8 mouse cellular contexts compared by ENCODE assay signal in the genomic region with DNA sequence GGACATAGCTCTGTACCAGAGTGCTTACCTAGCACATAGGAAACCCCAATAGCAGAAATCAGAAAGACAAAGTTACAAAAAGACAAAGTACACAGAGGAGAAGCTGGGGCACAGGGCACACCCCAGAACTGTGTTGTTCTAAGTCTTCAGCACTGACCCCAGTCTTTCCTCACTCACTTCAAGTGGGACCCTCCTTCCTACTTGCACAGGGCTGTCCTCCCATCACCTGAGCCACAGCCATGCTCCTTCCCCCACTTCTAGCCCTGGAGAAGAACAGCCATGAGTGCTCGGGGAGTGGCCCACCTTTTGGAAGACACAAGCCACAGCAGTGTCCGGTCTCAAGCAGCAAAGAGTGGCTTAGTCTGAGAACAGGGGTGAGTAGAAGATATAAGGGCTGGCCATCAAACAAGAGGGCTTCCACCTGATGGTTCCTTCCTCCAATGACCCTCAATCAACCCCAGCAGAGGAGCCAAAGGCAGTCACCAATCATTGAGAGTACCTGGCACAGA. TPM values are rescaled to one million over a fixed set of nuclear protein-coding genes. Genes with fewer than 3 reads are reported as not detected.
DNase-seq lines count a peak whose midpoint lies in the region; ATAC-seq lines count a peak whose summit lies in the region.

A gene (minus strand): TSS at position 459 of the 509 bp plus-strand sequence.

- no peak for DNase-seq in lung, postnatal 4 days
- DNase-seq in heart, postnatal 14 days, result no peak
- DNase-seq in limb, embryonic 11.5 days (ENCODE audit: low spot score), result no peak
- no peak for DNase-seq in thymus, postnatal 36 days

- no peak for ATAC-seq in lung, embryonic 16.5 days (ENCODE audit: low read depth)
- ATAC-seq in embryonic facial prominence, embryonic 12.5 days (ENCODE audit: insufficient number of reproducible peaks, insufficient read depth, low FRiP score, low TSS enrichment), result no peak
- ATAC-seq in limb, embryonic 11.5 days (ENCODE audit: insufficient number of reproducible peaks, low FRiP score, low TSS enrichment, low read depth), result no peak
- no peak for ATAC-seq in neutrophil, adult 5-6 weeks (ENCODE audit: extremely low read depth, insufficient number of reproducible peaks, low FRiP score, poor library complexity, severe bottlenecking)
- no peak for ATAC-seq in cerebellum, adult (ENCODE audit: insufficient number of reproducible peaks, low FRiP score, low TSS enrichment)

- no peaks in the 10 kb centered on the region for H3K4me1 ChIP-seq in lung, embryonic 16.5 days (replicated peaks; ENCODE audit: control insufficient read depth, insufficient read depth, low read length)
- no peaks in the 10 kb centered on the region for H3K4me1 ChIP-seq in embryonic facial prominence, embryonic 12.5 days
- no peaks in the 10 kb centered on the region for H3K4me1 ChIP-seq in limb, embryonic 11.5 days (ENCODE audit: control insufficient read depth, insufficient read depth, low read length)

- no peak within 1 kb of the TSS for H3K4me3 ChIP-seq in lung, embryonic 16.5 days (ENCODE audit: low read length)
- H3K4me3 ChIP-seq in embryonic facial prominence, embryonic 12.5 days, result no peak within 1 kb of the TSS
- no peak within 1 kb of the TSS for H3K4me3 ChIP-seq in limb, embryonic 11.5 days (ENCODE audit: low read depth, low read length)

- intact Hi-C loops in heart, postnatal 14 days (cut with DNase I), result no loop called here

- H3K36me3 ChIP-seq in lung, embryonic 16.5 days (ENCODE audit: control insufficient read depth, insufficient read depth, low read length), result 0 out of 2 replicates have a peak, but pooled peaks cover 3% of the 10 kb centered on the region
- peaks cover 9% of the 10 kb centered on the region for H3K36me3 ChIP-seq in embryonic facial prominence, embryonic 12.5 days
- H3K36me3 ChIP-seq in limb, embryonic 11.5 days (ENCODE audit: control insufficient read depth, insufficient read depth, low read length), result no peaks in the 10 kb centered on the region

- H3K27me3 ChIP-seq in lung, embryonic 16.5 days (ENCODE audit: control insufficient read depth, insufficient read depth, low read depth, low read length), result no peaks in the 10 kb centered on the region
- no peaks in the 10 kb centered on the region for H3K27me3 ChIP-seq in embryonic facial prominence, embryonic 12.5 days
- no peaks in the 10 kb centered on the region for H3K27me3 ChIP-seq in limb, embryonic 11.5 days (ENCODE audit: control insufficient read depth, insufficient read depth, low read length)

- H3K4me2 ChIP-seq in lung, embryonic 16.5 days (ENCODE audit: low read depth, low read length), result no peak within 1 kb of the TSS
- H3K4me2 ChIP-seq in embryonic facial prominence, embryonic 12.5 days (replicated peaks), result no peak within 1 kb of the TSS
- no peak within 1 kb of the TSS for H3K4me2 ChIP-seq in limb, embryonic 11.5 days (ENCODE audit: low read depth, severe bottlenecking)

- H3K9me3 ChIP-seq in lung, embryonic 16.5 days (ENCODE audit: control insufficient read depth, low read length), result no peaks in the 10 kb centered on the region
- H3K9me3 ChIP-seq in embryonic facial prominence, embryonic 12.5 days, result no peaks in the 10 kb centered on the region
- no peaks in the 10 kb centered on the region for H3K9me3 ChIP-seq in limb, embryonic 11.5 days (ENCODE audit: control insufficient read depth, low read length)

- WGBS in lung, embryonic 16.5 days, result 78% methylated on average over 2 of the region's 2 CpGs
- WGBS in embryonic facial prominence, embryonic 12.5 days, result 91% methylated on average over 2 of the region's 2 CpGs
- WGBS in limb, embryonic 11.5 days, result 93% methylated on average over 2 of the region's 2 CpGs

- no peak within 1 kb of the TSS for H3K27ac ChIP-seq in lung, embryonic 16.5 days (ENCODE audit: low read length)
- no peak within 1 kb of the TSS for H3K27ac ChIP-seq in embryonic facial prominence, embryonic 12.5 days
- H3K27ac ChIP-seq in limb, embryonic 11.5 days (replicated peaks; ENCODE audit: low read depth, low read length), result no peak within 1 kb of the TSS

- no peak within 1 kb of the TSS for H3K9ac ChIP-seq in lung, embryonic 16.5 days (ENCODE audit: low read length)
- no peak within 1 kb of the TSS for H3K9ac ChIP-seq in embryonic facial prominence, embryonic 12.5 days
- no peak within 1 kb of the TSS for H3K9ac ChIP-seq in limb, embryonic 11.5 days (ENCODE audit: low read length)

RNA-seq across cellular contexts. Expression of the gene that starts here (rescaled TPM):
- polyA plus RNA-seq in lung, embryonic 16.5 days (2015; fragmentation: Nextera tagmentation; extraction: Ambion mirVana), result 92.5 and 97.1 TPM in 2 replicates
- 122 and 124 TPM in 2 replicates for polyA plus RNA-seq in embryonic facial prominence, embryonic 12.5 days (2016; fragmentation: Nextera tagmentation; extraction: Ambion mirVana)
- total RNA-seq in heart, postnatal 14 days (2021), result 10 to 100 TPM; 13.6 to 18.7 TPM
- 95.7 and 95.8 TPM in 2 replicates for polyA plus RNA-seq in limb, embryonic 11.5 days (2014; fragmentation: Nextera tagmentation; extraction: Ambion mirVana)
- total RNA-seq in neutrophil, adult 5-6 weeks (2017), result 58.3 and 60.4 TPM in 2 replicates
